Mouse (Mus musculus) ES-Bruce4 (cell line): Measurements from ENCODE around the gene Edf1.

Experiments used
- CTCF ChIP-seq: IDR thresholded peaks from one replicate; pipeline ENCODE4 v1.8.1; 2011; ENCODE audit warnings: low read depth, low read length
- EP300 ChIP-seq: IDR thresholded peaks from 2 replicates; pipeline ENCODE4 v1.6.1; 2011; ENCODE audit warnings: low read depth, low read length; ENCODE audit not compliant: insufficient read depth
- POLR2A ChIP-seq: IDR thresholded peaks from one replicate; pipeline ENCODE4 v1.8.1; 2011; ENCODE audit warnings: low read length; ENCODE audit not compliant: insufficient read depth

DNA sequence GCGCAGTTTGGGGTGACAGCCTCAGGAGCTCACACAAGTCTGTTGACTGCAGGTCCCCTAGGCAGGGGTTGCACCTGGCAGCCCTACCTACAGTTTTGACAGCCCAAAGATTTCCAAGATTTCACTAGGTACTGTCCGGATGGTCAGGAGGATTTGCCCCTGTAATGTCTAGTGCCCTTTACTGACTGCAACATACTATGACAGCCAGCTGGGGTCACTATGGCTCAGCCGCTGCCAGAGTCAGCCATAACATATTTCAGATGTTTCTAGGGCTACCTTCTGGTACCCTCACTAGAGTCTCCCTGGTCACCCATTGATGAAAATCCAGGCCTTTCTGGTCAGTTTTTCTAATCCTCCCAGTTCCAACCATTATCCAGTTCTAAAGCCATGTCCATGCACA, 47.7 kb upstream of the Edf1 start:
- TF ChIP-seq POLR2A (no peak), CTCF (peak; percentile 45), EP300 (no peak)
